Mouse (Mus musculus) lung, adult 10 weeks (tissue): ENCODE results near the gene Vmn2r91. TPM values are rescaled to one million over a fixed set of nuclear protein-coding genes. Genes with fewer than 3 reads are reported as not detected.

ENCODE experiments used
- polyA plus RNA-seq: library from polyadenylated mRNA; stranded (reverse); fragments of 350-450 nt; fragmentation: Illumina TruSeq; extraction: RNeasy Lipid Tissue Mini Kit (QIAGEN cat#74804); gene quantifications from one replicate; pipeline ENCODE4 v1.2.3, GENCODE M21; 2014; ENCODE audit warnings: low read depth, low replicate concordance; ENCODE audit not compliant: insufficient read depth

The Vmn2r91 gene
- polyA plus RNA-seq = not detected

GRCm38 (mm10) chr17:18084716-18085115 is at the start of gene Vmn2r91:
Gene Vmn2r91 (plus strand): TSS chr17:18085016.

GRCm38 (mm10) chr17:18049124-18049523 is 35.7 kb upstream of the Vmn2r91 start, which contains the start of gene Vmn2r124:
Gene Vmn2r124 (plus strand): TSS chr17:18049424.

GRCm38 (mm10) chr17:18151587-18151986 is 66.8 kb downstream of the Vmn2r91 start, which contains the start of gene Vmn2r92:
Gene Vmn2r92 (plus strand): TSS chr17:18151887.

Other genes starting within 250 kb of the Vmn2r91 start
- gene Has1, start 229.8 kb upstream of the Vmn2r91 start, polyA plus RNA-seq = 3.3 TPM
- 18.4 TPM for gene Fpr1, start 201.1 kb upstream of the Vmn2r91 start, polyA plus RNA-seq
- gene Fpr2, start 197.2 kb upstream of the Vmn2r91 start, polyA plus RNA-seq = 20.2 TPM
- gene Fpr3, start 197.2 kb upstream of the Vmn2r91 start, polyA plus RNA-seq = not detected
- not detected for gene Fpr-rs4, start 63.3 kb upstream of the Vmn2r91 start, polyA plus RNA-seq
- gene Vmn2r124, start 35.6 kb upstream of the Vmn2r91 start, polyA plus RNA-seq = not detected
- gene Vmn2r92, start 66.9 kb downstream of the Vmn2r91 start, polyA plus RNA-seq = not detected
- not detected for gene Vmn2r94, start 192.7 kb downstream of the Vmn2r91 start, polyA plus RNA-seq
- gene Vmn2r93, start 213.1 kb downstream of the Vmn2r91 start, polyA plus RNA-seq = not detected